Mouse (Mus musculus) frontal cortex, postnatal 14 days (tissue): Measurements from ENCODE around the gene Ppp2r5b.
A peak's percentile ranks its signal among the peaks of the same experiment; 100 is the strongest.

Source experiments
- DNase-seq, 2 experiments: peaks; one replicate each; pipeline ENCODE4 v3.0.0; 2022; ENCODE audit warnings: low spot score in 2 of 2

Gene Ppp2r5b

GRCm38 (mm10) chr19:6236053-6236441 is 375 bp upstream of the Ppp2r5b start:
- DNase-seq, result peak; percentile 87 to 89

DNA sequence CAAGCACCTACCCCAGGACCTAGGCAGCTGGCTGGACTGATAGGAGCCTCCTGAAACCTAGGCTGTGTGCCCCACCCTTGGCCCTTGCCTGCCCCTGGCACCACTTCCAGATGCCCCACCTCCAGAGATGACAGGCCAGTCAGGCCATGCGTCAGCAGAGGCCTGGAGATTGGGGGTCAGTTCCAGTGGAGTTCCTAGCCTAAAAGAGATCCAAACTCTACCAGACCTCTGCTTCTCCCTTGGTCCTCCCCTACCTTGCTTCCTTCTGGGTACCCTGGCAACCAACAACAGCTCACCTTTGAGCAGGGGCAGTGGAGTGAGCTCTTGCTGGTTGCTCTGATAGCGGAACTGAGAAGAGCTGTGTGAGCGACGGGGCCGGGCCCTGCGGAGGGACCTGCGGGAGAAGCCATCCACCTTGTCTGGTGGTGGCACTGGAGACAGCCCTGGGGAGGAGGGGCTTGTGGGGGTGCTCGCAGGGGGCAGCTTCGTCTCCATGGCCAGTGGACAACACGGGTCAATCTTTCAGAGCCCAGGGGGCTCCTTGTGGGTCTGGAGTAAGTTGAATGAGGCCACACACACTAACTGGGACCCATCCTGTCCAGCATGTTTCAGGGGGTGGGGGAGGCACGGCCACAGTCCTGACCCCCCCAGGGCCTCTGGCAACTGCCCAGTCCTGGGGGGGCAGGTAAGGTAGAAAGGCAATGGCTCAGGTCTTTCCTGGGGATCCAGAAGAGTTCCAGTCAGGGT is 1.2 kb downstream of the Ppp2r5b start:
- no peak for DNase-seq

DNA sequence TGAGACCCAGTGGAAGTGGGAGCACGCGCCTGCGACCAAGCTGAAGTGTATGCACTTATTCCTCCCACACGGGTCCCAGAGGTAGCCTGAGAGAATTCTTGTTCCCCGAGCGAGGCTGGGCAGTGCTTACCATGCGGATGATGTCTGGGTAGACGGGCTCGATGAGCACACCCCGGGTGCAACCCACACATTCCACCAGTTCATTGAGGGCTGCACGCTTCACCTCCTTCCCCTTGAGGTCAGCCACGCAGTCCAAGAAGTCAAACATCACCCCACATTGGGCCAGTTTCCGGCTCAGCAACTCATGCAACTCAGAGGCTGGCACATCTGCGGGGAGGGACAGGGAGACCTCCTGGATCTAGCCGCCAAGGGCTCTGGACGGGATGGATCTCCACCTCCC is 2.0 kb downstream of the Ppp2r5b start:
- DNase-seq, result no peak

GRCm38 (mm10) chr19:6231036-6231435 is 4.6 kb downstream of the Ppp2r5b start:
- no peak for DNase-seq

- DNase-seq, result no peak
Measured at GRCm38 (mm10) chr19:6230411-6230810, 5.3 kb downstream of the Ppp2r5b start.

- no peak for DNase-seq
Measured at GRCm38 (mm10) chr19:6227864-6228263, 7.8 kb downstream of the Ppp2r5b start.

- DNase-seq, result no peak
Measured at GRCm38 (mm10) chr19:6226763-6227162, 8.9 kb downstream of the Ppp2r5b start.

- no peak for DNase-seq
Measured at GRCm38 (mm10) chr19:6226135-6226534, 9.5 kb downstream of the Ppp2r5b start, which contains the start of gene Gpha2. TSS of gene Gpha2 (plus strand) at chr19:6226380.

DNA sequence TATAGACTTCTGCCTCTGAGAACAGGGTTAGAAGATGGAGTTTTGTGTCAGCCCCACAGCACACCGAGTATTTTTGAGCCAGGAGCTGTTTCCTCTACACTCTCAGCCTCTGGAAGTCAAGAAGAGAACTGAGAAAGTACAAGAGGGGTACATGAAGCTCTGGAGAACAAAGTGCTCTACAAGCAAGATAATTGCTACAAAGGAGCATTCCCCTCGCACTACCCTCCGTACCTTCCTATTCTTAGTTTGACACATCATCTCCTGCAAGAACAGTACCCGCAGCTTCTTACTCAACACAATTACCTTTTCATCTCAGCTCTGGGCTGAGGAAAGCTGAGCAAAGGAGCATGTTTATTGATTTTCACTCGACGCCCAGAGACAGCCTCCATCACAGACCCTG is 17.1 kb downstream of the Ppp2r5b start:
- DNase-seq, result no peak

- DNase-seq, result no peak
Measured at GRCm38 (mm10) chr19:6216046-6216705, 19.5 kb downstream of the Ppp2r5b start.

GRCm38 (mm10) chr19:6206716-6207115 is 29.0 kb downstream of the Ppp2r5b start:
- DNase-seq, result no peak

- DNase-seq, result no peak
Measured at GRCm38 (mm10) chr19:6204265-6204664, 31.4 kb downstream of the Ppp2r5b start.

- DNase-seq, result no peak
Measured at GRCm38 (mm10) chr19:6184131-6184530, 51.5 kb downstream of the Ppp2r5b start, which contains the start of gene Majin. TSS of gene Majin (plus strand) at chr19:6184388.

DNA sequence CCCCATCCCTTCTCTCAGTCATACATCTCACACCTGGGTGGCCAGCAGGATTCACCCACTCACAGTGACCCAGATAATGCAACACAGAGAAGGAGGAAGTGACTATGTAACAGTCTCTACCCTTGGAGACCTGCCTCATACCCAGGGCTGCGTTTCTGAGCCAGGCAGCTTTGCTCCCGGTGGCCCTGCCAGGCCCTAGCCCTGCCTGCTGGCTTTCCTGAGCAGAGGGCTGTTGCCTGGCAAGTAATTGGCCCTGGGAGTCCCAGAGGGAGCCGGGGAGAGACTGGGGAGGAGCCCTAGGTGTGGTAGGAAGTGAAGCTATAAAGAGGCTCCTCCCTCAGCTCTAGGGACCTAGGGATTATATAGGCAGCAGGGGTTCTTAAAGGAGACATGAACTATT is 53.1 kb downstream of the Ppp2r5b start:
- no peak for DNase-seq

DNA sequence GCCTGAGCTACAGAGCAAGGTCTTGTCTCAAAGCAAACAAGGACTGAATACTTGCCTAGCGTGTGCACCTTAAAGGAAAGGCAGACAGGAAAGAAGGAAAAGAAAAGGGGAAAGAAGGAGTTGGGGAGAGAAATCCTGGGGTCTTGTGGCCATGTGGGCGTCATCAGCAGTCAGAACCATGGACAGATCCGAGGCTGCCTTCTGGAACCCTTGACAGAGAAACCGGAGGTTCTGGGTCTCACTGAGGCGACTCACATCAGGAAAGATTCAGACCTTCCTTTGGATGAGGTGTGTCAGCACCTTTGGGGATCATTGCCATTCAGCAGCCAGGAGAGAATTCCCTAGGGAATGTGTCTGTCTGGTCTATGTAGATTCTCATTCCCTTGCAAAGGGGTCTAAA is 54.0 kb downstream of the Ppp2r5b start:
- DNase-seq, result no peak

DNA sequence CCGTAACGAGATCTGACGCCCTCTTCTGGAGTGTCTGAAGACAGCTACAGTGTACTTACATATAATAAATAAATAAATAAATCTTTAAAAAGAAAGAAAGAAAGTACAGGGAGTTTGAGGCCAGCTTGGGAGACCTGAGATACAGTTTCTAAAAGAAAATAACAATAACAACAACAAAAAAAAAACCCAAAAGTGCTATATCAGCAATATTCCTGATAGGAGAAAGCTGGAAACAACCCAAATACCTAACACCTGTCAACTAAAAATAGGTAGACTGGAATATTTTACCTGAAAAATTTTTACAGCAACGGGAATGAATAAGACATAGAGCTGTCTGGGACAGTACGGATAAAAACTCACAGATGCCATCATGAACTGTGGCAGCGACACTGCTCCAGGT is 56.9 kb downstream of the Ppp2r5b start:
- no peak for DNase-seq
